Mouse (Mus musculus): Measurements from ENCODE around the gene Bglap.
"Not testable (repeated sequence)": the region's sequence is repeated elsewhere in the genome, so short reads cannot be mapped to it uniquely, and the experiment has no call there.

Gene Bglap

DNA sequence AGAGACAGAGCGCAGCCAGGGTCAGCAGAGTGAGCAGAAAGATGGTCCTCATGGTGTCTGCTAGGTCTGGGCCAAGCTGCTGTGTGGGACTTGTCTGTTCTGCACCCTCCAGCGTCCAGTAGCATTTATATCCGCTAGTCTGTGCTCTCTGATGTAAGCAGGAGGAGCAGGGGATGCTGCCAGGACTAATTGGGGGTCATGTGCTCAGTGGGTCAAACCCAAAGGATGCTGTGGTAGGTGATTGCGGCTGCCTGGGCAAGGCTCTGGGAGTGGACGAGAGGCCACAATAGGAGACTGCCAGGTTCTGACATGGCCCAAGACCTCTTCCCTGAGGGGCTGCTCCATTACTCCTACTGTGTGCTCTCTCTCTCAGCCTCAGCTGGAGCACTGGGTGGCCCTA is at the start of gene Bglap:
Gene Bglap, minus strand, starts transcription at position 101 of the 400 bp plus-strand sequence.
- no peak for DNase-seq

DNA sequence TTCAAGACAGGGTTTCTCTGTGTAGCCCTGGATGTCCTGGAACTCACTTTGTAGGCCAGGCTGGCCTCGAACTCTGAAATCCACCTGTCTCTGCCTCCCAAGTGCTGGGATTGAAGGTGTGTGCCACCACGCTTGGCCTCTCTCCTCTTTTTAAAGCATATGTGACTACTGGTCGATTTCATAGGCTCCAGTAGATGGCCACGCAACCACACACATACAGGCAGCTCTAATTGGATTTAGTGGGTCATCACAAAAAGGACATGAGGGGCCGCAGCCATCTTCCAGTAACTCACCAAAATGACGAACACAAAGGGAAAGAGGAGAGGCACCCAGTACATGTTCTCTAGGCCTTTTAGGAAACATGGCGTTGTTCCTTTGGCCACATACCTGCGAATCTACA is 44.4 kb upstream of the Bglap start:
- not testable (repeated sequence) for DNase-seq

DNA sequence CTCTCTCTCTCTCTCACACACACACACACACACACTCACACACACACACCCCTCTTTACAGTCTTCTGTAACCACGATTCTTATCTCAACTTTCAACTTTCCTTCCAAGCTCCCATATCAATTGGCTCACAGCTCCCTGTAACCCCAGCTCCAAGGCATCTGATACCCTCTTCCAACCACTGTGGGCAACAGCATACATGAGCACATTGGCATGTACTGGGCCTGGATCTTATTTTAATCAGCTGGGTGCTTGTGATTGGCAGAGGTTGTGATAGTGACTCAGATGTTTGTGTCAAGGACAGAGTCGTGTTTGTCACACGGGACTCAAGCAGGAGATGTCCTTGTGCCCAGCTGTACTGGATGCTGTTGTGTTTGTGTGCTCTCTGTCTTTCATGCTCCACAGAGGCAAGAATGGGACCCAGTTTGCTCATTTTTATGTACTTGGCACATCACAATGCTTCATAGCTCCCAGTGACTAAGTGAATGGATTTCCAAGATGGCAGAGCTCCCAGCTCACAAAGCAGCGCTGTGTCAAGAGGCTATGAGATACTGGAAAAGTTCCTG is 43.2 kb upstream of the Bglap start:
- DNase-seq, result no peak

DNA sequence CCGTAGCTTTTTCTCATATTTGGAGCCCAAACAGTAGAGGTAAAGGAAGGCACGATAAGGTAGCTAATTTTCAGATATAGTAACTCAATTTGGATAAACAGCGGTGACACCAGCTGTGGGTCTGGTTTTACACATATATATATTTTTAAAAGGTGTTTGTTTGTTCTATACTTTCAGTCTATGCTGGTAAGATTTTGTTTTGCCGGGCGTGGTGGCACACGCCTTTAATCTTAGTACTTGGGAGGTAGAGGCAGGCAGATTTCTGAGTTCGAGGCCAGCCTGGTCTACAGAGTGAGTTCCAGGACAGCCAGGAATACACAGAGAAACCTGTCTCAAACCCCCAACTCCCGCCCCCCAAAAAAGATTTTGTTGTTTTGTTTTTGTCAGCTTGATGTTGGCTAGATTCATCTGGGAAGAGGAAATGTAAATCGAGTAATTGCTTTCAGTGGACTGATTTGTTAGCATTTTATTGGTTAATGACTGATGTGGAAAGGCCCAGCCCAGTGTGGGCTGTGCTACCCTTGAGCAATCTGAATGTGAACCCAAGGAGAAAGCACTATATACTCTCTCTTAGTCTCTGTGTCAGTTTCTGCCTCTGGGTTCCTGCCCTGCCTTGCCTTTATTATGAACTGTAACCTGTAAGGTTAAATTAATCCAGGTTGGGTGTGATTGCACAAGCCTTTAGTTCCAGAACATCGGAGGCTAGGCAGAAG is 41.6 kb upstream of the Bglap start:
- DNase-seq, result no peak

DNA sequence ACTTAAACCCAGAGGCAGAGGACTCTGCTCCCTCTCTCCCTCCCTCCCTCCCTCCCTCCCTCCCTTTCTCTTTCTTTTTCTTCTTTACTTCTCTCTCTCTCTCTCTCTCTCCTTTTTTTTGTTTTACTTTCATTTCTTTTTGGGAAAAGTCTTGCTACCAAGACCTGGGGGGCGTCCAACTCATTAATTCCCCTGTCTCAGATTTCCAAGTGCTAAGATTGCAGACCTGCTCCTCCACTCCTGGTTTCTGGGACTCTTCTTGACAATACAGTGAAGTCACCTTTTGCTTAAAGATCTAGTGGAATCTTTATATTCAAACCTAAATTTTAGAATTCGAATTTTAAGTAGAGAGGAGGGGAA is 41.0 kb upstream of the Bglap start:
- no peak for DNase-seq

DNA sequence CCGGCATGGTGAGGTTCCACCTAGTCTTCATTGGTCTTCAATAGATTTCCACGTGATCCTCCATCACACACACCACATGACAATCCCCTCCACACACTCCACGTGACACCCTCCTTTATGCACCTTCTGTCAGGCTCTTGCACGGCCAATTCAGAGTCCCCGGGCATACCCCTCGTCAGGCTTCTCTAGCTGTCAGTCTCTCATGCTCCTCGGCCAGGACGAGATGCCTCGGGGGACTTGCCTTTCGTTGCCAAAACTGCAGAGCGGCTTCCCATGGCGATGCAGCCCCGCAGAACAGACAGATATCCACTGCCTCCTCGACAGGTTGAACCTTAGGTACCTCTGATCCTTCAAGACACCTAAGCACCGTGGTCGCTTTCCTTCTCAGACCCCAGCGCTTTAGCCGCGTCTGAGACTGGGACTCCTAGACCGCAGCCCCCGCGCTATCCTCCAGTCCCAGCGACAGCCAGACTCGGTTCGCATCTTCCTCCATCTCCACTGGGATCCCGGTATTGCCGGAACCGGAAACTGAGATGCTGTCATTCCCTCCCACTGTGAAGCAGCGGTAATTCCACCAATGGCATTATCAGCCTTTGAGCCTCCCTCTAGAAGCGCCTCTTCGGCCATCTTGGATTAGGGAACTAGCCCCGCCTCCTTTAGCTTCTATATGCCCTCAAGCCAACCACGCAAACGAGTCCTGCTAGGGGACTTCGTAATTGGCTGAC is 40.5 kb upstream of the Bglap start, which contains the start of gene Slc25a44:
Gene Slc25a44, minus strand, starts transcription at position 535 of the 725 bp plus-strand sequence.
- peak; percentile 95 for DNase-seq

DNA sequence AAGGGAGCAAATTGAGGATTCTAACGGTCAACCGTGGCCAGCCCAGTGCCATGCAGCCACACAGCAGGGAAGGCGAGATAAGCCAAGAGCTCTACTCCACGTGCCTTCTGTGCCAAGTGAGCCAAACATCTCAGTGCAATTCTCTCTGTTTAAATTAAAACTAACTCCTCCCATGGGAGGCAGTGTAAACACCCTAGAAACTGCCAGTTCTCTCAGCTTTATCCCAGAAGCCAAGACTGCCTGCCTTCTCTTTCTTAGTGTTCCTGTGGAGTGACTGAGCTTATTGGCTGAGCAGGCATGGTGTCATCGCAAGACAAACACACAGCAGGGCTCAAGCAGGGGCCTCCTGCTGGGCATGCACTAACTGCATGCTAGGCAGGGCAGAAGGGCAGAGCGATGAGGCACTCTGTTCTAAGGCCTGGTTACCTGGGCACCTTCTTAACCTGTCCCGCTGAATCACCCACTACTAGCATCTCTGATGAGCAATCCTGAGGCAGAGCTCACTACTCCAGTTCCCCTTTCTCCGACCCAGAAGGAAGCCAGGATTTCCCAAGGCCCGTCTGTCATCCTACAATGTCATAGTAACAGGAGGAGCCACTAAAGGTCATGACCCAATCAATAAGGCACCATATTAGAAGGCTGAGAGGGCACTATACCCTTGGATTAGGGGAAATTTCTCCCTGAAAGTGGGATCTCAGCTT is 37.9 kb upstream of the Bglap start:
- DNase-seq, result peak; percentile 27

DNA sequence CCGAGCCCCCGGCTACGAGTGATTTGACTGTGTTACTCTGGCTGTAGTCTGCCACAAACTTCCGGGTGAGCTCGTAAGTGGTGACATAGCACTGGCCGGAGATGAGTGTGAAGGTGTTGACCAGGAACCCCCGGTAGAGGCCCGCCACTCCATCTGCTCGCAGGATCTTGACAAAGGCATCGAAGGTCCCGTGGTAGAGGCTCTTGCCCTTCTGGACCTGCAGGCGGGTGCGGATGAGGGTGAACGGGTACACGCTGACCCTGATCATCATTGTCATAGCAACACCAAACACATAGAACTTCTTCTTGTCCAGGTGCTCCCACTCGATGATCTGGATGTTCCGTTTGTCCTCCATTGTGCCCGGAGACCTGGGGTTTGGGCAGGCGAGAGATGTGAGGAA is 36.5 kb upstream of the Bglap start:
- no peak for DNase-seq

DNA sequence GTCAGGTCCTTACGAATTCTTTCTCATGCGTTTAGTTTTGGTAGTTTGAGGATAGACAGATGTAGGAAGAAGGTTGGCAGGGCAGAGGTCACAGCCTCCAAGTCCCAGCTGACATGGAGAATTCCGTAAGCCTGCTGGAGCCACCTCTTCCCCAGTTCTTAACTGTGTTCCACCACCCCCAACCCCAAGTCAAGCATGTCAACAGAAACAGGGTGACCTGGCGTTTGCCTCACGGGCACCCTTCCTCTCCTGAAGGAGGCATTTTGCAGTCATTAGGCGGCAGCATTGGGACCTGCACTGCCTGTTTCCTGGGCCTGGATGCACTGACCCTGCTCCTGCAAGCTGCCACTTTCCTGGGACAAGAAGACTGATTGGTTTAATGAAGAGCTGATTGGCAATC is 33.8 kb upstream of the Bglap start:
- DNase-seq, result no peak

DNA sequence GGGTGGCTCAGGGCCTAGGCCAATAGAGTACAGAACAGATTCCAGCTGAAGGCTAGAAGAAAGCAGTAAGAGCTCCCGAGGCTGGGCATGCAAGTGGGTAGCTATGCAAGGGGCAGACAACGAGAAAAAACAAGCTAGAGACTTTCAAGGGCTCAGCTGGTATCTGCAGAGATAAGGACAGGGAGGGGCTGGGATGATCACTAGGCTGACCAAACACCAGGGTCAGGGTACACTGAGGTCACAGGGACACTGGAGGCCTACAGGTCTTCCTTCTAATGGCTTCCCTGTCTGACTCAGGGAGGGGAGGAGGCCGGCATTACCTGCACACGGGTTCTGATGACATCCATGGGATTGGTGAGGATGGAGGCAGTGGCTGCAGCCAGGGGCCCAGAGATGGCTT is 31.4 kb upstream of the Bglap start:
- no peak for DNase-seq

DNA sequence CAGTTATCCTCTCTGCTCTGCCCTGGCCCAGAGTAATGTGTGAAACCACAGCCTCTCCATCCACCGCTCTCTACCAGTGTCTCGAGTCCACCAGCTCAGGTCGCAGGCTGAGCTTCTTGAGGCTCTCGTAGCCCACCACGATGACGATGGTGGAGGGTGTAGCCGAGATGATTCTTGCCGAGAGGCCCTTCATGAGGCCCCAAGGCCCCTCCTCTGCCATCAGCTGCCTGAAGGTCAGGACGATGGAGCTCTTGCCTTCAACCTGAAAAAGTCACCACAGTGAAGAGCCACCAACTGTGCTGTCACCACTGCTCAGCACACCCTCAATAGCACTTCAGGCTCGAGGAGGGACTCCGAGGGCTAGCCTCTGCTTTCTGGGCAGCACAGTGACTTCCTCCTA is 28.4 kb upstream of the Bglap start:
- no peak for DNase-seq

DNA sequence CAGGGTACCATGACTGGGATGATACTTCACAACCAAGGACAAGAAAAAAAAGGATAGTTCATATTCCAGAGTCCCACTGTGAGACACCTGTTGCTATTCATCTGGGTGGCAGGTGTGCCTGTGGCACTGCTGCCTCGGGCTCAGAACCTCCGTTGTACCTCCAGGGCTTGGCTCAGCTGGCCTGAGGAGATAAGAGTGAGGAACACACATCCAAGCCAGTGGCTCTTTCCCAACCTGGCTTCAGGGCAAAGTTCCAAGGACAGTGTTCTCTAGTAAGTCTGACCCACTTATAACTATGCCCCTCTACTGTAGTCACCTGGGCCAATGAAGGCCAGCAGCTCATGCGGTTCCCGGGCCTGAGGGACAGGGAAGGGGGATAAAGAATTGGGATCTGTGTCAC is 27.4 kb upstream of the Bglap start:
- no peak for DNase-seq

DNA sequence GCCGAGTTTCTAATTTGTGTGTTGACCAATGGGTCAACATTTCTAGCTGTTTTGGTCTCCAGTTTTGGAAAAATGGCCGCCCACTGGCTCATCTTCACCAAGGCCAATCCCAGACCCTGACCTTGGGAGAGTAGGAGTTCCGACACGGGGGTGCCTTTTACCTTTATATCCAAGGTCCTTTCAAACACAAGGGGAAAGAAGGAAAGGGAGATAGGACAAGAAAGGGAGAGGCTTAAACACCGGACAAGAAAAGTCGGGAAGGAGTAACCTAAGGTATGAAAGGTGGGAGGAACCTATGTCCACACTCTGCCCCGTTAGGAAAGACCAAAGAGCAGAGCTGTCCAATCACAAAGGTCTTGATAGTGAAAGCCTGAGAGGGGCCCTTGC is 26.4 kb upstream of the Bglap start:
- DNase-seq, result peak; percentile 12

DNA sequence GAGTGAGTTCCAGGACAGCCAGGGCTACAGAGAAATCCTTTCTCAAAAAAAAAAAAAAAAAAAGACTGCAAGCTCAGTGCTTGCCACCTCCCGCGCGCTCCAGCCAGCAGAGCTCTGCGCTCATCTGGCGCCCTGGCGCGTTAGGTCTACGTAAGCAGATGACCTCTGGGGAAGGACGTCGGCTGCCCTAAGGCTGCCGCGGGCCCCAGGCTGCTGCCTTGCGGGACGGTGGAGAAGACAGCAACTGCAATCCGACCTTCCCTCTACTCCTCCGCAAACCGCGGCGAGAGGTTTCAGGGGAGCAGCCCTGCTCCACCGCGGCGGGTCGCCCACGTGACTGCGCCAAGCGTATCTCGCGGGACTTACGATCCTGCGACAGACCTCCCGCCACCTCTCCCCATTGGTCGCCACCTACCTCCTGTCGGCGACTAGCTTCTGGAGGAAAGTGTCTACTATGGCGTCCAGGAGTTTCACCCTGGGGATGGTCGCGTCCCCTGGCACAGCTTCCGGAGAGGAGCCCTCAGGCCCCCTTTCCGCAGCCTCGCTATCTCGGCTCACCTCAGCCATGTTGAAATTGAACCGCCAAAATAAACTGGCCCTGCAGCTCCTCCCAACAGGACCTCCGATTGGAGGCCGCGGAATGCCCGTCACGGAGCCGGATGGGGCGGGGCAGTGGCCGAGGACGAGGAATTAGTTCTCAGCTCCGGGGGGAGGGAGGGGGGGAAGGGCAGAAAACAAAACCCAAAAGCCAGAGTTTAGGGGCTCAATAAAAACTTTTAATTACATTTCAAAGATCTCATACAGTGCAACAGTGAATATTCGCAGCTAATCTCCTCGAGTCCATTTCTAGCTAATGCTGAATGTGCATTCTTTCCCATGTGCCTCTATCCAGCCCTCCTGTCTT is 25.7 kb upstream of the Bglap start, which contains the start of gene Pmf1:
Gene Pmf1, minus strand, starts transcription at position 591 of the 904 bp plus-strand sequence.
- peak; percentile 93 for DNase-seq

DNA sequence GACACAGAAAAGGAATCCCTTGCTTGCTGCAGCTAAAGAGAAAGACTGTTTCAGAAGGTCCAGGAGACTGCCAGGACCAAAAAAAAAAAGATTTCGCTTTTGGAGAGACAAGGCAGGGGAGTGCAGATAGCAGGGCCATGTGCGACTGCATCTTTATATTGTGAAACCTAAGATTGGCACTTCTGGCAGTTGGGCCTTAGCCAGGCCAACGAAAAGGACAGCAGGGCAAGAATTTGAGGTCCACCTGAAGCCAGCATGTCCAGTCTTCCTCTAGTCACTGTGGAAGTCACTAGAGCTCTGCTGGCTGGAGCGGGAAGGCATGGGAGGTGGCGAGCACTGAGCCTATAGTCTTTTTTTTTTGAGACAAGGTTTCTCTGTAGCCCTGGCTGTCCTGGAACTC is 24.7 kb upstream of the Bglap start:
- no peak for DNase-seq

DNA sequence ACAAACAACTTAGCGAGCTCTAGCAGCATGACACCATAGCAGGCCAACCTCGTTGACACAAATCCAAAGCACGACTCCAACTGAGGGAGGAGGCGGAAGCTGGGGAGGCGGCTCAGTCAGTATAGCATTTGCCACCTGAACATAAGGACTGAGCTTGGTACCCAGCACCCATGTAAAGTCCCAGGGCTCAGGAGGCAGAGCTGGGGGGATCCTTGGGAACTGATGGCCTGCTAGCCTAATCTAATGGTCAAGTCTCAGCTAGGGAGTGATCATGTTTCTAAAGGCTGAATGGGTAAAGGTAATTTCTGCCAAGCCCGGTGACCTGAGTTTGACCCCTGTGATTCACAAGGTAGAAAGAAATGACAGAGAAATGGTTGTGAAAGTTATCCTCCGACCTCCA is 23.3 kb upstream of the Bglap start:
- no peak for DNase-seq

DNA sequence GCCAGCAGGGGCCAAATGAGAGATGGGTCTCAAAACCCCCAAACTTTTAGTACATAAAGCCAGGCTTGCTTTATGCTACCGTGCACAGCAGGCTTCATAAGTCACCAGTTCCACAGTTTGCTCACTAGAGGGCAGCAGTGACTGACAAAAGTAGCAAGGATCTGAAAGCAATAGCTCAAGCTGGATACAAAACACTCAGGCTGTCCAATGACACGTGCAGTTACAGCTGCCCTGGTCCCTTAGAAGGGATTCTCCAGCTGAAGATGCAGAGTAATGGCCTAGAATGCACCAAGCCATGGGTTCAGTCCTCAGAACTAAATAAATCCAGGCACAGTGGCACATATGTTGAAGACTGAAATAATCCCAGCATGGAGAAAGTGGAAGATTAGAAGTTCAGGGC is 22.8 kb upstream of the Bglap start:
- DNase-seq, result peak; percentile 77

DNA sequence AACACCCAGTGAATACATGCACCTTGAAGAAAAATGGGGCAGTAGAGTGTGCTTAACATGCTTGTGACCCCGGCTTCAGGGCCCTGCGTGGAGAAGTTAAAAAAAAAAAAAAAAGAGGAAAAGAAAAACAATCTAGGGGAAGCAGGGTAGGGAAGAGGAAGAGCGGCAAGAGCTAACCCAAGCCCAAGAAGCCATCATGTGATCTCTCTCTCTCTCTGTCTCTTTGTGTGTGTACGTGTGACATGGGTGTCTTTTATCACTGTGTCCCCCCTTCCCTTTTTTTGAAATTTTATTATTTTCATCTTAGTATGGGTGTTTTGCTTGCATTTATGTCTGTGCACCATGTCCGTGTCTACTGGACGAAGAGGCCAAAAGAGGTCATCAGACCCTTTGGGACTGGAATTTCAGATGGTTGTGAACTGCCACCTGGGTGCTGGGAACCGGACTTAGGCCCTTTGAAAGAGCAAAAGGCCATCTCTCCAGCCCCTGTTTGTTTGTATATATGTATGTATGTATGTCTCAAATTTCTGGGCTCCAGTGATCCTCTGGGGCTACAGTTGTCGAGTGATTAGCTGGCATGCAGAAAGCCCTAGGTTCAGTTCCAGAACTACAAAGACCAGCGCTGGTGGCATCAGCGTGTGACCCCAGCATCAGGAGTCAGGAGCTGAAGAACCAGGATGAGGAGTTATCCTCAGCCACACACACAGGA is 19.4 kb upstream of the Bglap start:
- no peak for DNase-seq

DNA sequence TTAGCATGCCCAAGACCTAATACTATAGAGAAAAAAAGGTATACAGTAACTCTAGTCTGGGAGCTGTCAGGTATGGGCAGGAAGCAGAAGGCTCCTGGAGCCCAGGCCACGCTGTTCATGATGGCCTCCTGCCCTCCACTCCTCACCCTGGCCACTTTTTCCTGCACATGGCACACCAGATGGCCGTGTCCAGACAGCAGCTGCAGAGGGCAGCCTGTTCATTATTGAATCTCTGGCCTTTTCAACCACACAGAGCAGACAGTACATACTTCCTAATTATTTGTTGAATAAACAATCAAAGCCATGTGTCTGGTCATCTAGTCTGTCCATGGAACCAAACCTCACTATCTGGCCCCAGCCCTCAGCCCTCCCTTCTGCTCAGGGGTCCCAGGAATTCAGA is 14.4 kb upstream of the Bglap start:
- no peak for DNase-seq

DNA sequence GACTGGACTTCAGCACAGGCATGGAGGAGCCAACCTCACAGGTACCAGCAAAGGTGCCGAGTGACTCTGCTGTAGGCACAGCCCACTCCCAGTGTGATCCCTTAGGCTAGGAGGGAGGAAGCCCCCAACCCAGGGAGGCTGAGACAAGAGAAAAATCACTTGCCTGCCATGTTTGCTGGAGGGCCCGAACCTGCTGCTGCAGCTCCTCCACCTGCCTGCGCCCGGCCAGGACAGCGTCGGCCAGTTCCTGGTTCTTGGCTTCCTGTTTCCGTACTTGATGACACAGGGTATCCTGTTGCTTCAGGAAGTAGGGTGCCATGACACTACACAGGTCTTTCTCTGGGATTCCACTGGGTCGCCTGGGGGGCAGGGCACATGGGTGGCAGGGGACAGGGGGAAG is 11.5 kb upstream of the Bglap start:
- no peak for DNase-seq

DNA sequence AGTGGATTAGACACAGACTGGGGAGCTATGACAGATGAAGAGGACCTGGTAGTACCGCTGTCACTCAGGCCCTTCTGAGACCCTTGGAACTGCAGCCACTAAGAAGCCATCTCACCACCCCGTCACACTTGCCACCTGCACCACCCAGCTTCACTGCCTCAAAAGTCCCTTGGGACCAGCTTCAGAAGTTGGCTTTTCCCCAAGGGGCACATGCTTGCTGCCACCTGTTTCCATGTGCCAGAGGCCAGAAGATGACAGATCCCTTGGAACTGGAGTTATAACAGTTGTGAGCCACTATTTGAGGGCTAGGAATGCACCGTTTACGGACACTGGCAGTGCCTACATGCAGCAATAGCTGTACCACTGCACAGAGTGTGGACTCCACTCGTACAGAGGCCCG is 11.0 kb upstream of the Bglap start:
- DNase-seq, result no peak

Data from lung, postnatal 14 days (tissue).